Mouse (Mus musculus): ENCODE data around the gene Syna. TPM values are rescaled to one million over a fixed set of nuclear protein-coding genes. Genes with fewer than 3 reads are reported as not detected.

The Syna gene
- total RNA-seq, 2 experiments from 2014 or later, result not detected

GRCm38 (mm10) chr5:134568030-134568429, 8.1 kb upstream of the Syna start:
- DNase-seq (ENCODE audit: low spot score in 2 of 2), result no peak

GRCm38 (mm10) chr5:134567445-134567844, 7.5 kb upstream of the Syna start:
- no peak for DNase-seq (ENCODE audit: low spot score in 2 of 2)

GRCm38 (mm10) chr5:134565696-134566095, 5.7 kb upstream of the Syna start:
- DNase-seq (ENCODE audit: low spot score in 2 of 2), result no peak

- no peak for DNase-seq (ENCODE audit: low spot score in 2 of 2)
These were observed 4.3 kb upstream of the Syna start for GRCm38 (mm10) chr5:134564272-134564671.

DNA sequence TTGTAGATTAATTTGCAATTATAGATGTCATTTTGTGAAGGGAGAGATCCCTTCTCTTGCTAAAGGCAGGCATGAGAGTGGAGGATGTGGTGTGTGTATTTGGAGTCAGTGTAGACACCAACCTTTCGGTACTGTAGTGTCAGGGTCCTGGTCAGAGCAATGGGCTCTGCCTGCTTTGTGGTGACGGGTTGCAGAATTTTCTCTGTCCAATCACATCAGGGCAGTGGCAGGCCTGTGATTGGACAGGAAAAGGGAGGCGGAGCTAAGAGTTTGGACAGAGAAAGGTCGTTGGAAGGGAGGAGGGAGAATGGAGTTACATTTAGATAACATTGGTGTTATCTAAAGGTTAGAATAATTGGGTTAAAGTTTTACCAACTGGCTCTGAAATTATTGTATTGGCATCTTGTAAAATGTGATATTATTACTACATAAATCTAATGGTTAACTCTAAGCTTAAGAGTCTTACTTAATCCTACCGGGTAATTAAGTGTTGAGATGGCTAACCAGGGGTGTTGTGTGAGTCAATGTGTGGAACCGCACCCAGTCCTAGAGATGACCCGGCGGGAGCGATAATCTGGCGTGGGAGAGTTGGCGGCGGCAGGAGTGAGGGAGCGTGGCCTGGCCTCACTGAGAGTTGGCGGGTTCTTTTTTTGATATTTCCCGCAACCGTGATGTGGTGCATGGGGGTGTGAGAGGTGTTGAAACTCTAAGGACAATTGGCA, 640 bp upstream of the Syna start:
- DNase-seq (ENCODE audit: low spot score in 2 of 2), result no peak

GRCm38 (mm10) chr5:134555463-134556164, 4.4 kb downstream of the Syna start:
- peak; percentile 62 to 75 for DNase-seq (ENCODE audit: low spot score in 2 of 2)

DNA sequence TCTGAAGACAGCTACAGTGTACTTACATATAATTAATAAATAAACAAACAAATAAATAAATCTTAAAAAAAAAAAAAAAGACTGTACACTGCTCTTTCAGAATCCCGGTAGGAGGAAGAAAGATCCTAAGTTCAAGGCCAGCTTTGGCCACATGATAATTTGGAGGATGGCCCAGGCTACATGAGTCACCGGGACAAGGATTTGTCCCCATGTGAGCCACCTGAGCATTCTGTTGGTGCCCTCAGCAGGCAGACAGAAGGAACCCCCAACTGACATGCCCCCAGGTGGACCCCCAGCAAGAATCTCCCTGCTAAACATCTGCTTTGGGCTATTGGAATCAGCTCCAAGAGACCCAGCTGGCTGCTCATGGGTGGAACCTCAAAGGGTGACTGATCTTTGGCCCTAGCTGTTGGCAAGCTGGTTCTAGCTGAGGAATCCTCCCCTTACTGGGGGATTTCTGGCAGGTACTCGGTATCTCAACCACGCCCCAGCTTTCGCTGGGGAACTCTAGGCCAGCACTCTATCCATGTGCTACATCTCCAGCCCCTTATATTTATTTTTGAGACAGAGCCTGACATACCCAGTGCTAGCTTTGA, 5.9 kb downstream of the Syna start:
- peak; percentile 32 to 54 for DNase-seq (ENCODE audit: low spot score in 2 of 2)

DNA sequence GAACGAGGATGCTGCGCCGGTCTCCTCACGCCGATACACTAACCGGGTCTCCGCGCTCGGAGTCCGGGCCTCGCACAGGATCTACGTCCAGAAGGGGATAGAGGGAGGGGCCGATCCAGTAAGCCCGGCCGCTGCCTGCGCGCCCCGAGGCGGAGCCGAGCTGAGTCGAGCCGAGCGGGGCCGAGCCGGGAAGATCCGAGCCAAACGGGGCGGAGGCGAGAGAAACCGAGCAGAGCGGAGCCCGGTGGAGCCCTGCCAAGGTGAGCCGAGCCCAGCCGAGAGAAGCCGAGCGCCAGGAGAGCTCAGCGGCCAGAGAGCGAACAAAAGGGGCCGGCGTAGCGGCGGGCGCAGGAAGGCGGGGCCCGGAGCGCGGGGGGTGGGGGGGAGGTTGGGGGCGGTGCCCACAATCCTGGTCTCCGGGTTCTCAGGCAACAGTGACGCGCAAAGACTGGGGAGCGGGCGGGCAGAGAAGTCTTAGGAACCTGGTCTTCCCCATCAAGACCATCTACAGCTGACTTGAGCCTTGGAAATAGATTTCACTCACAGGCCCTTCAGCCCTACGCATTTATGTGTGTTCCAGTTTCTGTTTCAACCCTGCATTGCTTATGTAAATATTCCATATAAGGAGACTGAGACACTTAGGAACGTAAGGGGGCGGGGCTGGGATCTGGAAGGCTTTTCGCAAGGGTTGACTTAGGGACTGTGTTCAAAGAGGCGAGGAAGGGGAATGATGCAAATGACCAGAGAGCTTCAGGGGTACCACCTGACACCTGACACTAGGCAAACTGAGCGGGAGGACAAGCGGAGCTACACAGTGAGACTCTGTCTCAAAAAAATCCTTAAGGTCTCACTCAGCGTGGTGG, 7.6 kb downstream of the Syna start, which contains the start of gene Clip2:
Clip2 (minus strand) TSS at position 325 of the 863 bp plus-strand sequence.
- peak; percentile 98 to 99 for DNase-seq (ENCODE audit: low spot score in 2 of 2)

DNA sequence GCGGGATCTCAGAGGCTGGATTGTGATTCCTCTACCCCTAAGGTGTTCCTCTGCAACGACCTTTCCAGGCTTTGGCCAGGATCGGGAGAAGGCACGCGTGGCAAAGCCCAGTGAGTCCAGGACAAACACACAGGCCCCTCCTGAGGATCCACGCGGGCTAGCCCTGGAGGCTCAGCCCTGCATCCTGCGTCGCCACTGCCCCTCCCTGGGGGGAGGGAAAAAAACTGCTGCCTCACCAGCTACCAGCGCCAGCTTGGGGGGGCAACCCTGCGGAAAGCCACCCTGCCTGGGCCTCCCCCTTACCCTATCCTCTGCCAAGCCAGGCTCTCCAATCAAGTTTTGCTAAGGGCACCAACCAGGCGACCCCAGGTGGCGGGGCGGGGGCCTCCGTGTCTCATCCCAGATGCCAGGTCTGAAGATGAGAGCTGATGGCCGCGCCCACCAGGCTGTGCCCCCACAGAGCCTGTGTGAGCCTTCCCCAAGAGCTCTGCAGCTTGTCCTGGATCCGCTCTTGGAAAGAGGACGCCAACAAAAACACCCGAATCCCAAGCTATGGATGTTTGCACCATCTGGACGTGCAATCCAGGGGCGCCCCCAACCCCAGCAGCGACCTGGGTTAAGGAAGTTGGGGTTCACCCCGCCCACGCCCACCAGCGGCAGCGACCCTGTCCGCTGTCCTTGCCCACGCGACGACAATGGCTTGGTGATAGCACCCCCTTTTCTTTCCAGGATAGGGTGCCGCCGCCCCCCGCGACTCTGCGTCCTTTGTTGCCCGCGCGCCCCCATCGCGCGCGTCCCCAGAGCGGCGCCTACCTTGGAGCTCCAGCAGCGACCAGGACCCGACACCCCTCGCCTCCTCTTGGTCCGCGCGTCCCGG, 8.5 kb downstream of the Syna start:
- DNase-seq (ENCODE audit: low spot score in 2 of 2), result peak in 1 of 2 experiments; percentile 45

DNA sequence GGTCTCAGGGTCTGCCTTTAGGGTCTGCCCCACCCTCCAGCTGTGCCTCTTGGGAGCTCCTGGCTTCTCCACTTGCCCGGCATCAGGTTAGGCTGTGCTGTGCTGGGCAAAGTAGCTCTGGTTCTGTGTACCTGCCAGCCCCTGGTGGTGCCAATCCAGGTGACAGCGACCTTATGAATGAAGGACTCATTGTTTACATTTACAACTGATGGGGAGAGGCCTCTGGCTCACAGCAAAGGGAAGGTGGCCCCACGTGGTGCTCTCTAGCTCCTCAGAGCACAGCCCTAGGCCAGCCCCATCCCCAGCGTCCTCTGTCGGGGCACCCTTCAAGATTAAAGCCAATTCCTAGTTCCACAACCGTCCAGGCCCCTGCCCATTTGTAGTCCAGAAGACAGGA, 9.1 kb downstream of the Syna start:
- no peak for DNase-seq (ENCODE audit: low spot score in 2 of 2)

- DNase-seq (ENCODE audit: low spot score in 2 of 2), result no peak
These were observed 10.3 kb downstream of the Syna start for GRCm38 (mm10) chr5:134549640-134550168.

GRCm38 (mm10) chr5:134548306-134548705, 11.7 kb downstream of the Syna start:
- no peak for DNase-seq (ENCODE audit: low spot score in 2 of 2)

GRCm38 (mm10) chr5:134546790-134547189, 13.2 kb downstream of the Syna start:
- DNase-seq (ENCODE audit: low spot score in 2 of 2), result no peak

DNA sequence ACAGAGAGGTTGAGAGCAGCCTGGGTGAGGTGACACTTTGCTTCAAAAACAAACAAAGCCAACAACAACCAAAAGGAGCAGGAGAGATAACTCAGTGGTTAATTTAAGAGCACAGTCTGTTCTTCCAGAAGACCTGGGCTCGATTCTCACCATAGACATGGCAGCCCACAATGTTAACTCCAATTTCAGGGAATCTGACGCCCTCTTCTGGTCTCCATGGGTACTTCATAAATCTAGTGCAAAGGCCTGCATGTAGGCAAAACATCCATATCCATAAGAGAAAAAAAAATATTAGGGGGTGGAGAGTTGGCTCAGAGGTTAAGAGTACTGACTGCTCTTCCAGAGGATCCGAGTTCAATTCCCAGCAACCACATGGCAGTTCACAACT, 14.7 kb downstream of the Syna start:
- DNase-seq (ENCODE audit: low spot score in 2 of 2), result no peak

GRCm38 (mm10) chr5:134544516-134545241, 15.3 kb downstream of the Syna start:
- no peak for DNase-seq (ENCODE audit: low spot score in 2 of 2)

DNA sequence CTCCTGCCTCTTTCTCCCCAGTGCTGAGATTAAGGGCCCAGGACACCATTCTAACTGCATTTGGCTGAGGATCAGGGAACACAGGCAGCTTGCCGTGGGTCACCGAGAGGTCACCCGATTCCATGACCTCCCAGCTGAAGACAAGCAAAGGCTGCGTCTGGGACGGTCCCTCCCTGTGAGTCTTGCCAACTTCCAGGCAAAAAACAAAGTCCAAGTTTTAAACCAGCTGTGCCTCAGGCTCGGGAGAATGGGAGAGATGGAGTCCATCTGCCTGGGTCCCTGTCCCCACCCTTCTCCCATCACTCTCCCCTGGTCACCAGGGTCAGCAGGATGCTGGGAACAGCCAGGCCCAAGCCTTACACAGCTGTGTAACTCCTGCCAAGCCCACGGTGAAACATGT, 18.3 kb downstream of the Syna start:
- DNase-seq (ENCODE audit: low spot score in 2 of 2), result peak in 1 of 2 experiments; percentile 51

DNA sequence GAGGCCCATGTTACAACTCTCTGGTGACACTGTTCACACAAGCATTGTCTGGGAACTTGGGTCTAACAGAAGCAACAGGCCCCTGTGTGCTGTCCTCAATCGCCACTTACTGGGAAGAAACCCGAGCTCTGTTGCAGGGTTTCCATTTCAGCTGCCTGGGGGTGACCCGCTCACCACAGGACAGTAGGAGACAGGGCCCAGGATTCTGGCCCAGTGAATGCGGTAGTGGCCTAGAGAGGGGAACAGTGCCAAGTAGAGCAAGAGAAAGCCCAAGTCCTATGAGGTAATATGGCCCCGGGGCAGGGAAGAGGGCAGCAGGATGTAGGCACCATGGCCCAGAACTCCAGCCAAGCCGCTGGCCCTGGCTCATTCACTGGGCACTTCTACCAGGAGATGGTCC, 19.1 kb downstream of the Syna start:
- DNase-seq (ENCODE audit: low spot score in 2 of 2), result no peak

DNA sequence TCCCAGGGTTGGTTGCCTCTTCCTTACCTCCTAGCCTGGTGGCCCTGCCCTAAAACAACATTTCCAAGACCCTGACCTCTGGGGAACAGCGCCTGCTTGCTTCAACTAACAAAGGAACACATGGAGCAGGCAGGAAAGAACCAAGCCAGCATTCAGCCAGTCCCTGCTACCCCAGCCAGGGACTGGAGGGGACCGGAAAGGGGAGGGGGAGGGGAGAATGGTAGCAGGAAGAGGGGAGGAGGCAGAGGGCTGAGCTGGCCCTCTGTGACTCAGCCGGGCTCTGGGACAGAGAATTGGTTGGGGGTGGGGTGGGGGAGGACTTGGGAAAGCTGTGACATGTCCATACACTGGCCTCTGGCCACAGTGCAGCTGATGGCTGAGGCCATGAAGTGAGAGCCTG, 20.1 kb downstream of the Syna start:
- DNase-seq (ENCODE audit: low spot score in 2 of 2), result peak; percentile 36 to 43

- DNase-seq (ENCODE audit: low spot score in 2 of 2), result no peak
These were observed 23.9 kb downstream of the Syna start for GRCm38 (mm10) chr5:134536036-134536435.

All from adrenal gland, adult 18-20 months (tissue).